Mouse (Mus musculus): ENCODE results near the gene Pgm1.

DNA sequence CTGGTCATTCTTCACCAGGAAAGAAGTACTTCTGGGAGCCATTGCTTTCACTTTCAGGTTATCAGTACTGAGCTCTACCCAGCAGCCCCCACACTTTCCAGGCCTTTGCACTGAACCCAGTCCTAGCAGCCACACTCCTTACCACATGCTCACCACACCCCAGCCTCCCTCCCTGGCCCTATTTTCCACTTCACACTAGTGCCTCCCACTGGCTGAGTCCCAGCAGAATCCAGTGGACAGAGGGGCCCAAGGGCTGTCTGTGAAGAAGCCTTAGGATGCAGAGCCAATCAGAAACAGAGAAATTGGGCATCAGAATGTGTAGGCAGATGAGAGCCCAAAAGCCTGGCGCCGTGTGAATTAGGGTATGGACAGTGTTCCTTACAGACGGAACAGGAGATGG, 81.7 kb downstream of the Pgm1 start:
- TF ChIP-seq CTCF (IDR thresholded peaks at IDR 0.05; ENCODE audit: low read depth) (no peak), EP300 (IDR thresholded peaks at IDR 0.05; ENCODE audit: low read depth) (no peak)

Measured in liver, embryonic 14.5 days (tissue).